ENCODE assay signal across 9 mouse cellular contexts in genomic region chr8:123141741-123142462, GRCm38 (mm10). TPM values are rescaled to one million over a fixed set of nuclear protein-coding genes. Genes with fewer than 3 reads are reported as not detected.
A peak's percentile ranks its signal among the peaks of the same experiment; 100 is the strongest.
DNase-seq lines count a peak whose midpoint lies in the region; ATAC-seq and TF ChIP-seq lines count a peak whose summit lies in the region.
"Had no signal": no experiment of that assay in that cellular context is flagged by ENCODE, and none has a peak within 500 bp of the region (broad histone marks: within the 10 kb centered on the region; RNA-seq: fewer than 3 reads in every experiment).

No protein-coding gene starts in this region.

- H3K4me2 ChIP-seq in forebrain, embryonic 14.5 days (ENCODE audit: low read length) = no peak overlapping the region
- no peak overlapping the region for H3K4me2 ChIP-seq in forebrain, embryonic 12.5 days
- no peak overlapping the region for H3K4me2 ChIP-seq in forebrain, postnatal 0 days (ENCODE audit: low read depth)
- no peak overlapping the region for H3K4me2 ChIP-seq in intestine, embryonic 16.5 days (ENCODE audit: low read depth, low read length)

- ATAC-seq in forebrain, embryonic 14.5 days = peak; percentile 16; the same call in 1 of the 2 replicates
- no peak for ATAC-seq in forebrain, embryonic 12.5 days (ENCODE audit: low FRiP score)
- ATAC-seq in forebrain, postnatal 0 days = peak; percentile 67
- peak; percentile 19 for ATAC-seq in intestine, embryonic 16.5 days

- intact Hi-C loops in left cerebral cortex, postnatal 14 days (cut with DNase I) = no loop called here

- H3K4me1 ChIP-seq in forebrain, embryonic 14.5 days (ENCODE audit: control insufficient read depth, insufficient read depth, low read length) = peaks cover 8% of the 10 kb centered on the region; the same call in 1 of the 2 replicates
- H3K4me1 ChIP-seq in forebrain, embryonic 12.5 days = peaks cover 16% of the 10 kb centered on the region
- H3K4me1 ChIP-seq in forebrain, postnatal 0 days (ENCODE audit: insufficient read depth) = 0 out of 2 replicates have a peak, but pooled peaks cover 4% of the 10 kb centered on the region
- peaks cover 20% of the 10 kb centered on the region for H3K4me1 ChIP-seq in intestine, embryonic 16.5 days (ENCODE audit: control insufficient read depth, insufficient read depth, low read length)

- no peaks in the 10 kb centered on the region for H3K9me3 ChIP-seq in forebrain, embryonic 14.5 days (replicated peaks; ENCODE audit: control insufficient read depth, low read length)
- H3K9me3 ChIP-seq in forebrain, embryonic 12.5 days = no peaks in the 10 kb centered on the region
- H3K9me3 ChIP-seq in forebrain, postnatal 0 days (ENCODE audit: low read length) = no peaks in the 10 kb centered on the region
- no peaks in the 10 kb centered on the region for H3K9me3 ChIP-seq in intestine, embryonic 16.5 days (ENCODE audit: control insufficient read depth, low read length)

- no peak for TF ChIP-seq CTCF in forebrain, postnatal 0 days (IDR thresholded peaks at IDR 0.05; ENCODE audit: low read depth)

- no peak overlapping the region for H3K9ac ChIP-seq in forebrain, embryonic 14.5 days (ENCODE audit: low read length)
- H3K9ac ChIP-seq in forebrain, embryonic 12.5 days = no peak overlapping the region
- H3K9ac ChIP-seq in forebrain, postnatal 0 days = no peak overlapping the region
- peak overlapping the region; percentile 16; the same call in 1 of the 2 replicates for H3K9ac ChIP-seq in intestine, embryonic 16.5 days (ENCODE audit: low read depth, low read length)

- H3K4me3 ChIP-seq in forebrain, embryonic 14.5 days (ENCODE audit: low read depth, low read length) = no peak overlapping the region
- no peak overlapping the region for H3K4me3 ChIP-seq in forebrain, embryonic 12.5 days (replicated peaks)
- H3K4me3 ChIP-seq in forebrain, postnatal 0 days (ENCODE audit: low read depth, low read length) = no peak overlapping the region
- H3K4me3 ChIP-seq in intestine, embryonic 16.5 days (ENCODE audit: low read length) = no peak overlapping the region

- 67% methylated on average over 14 of the region's 14 CpGs for WGBS in forebrain, embryonic 14.5 days
- 81% methylated on average over 14 of the region's 14 CpGs for WGBS in forebrain, embryonic 12.5 days
- WGBS in forebrain, postnatal 0 days = 47% methylated on average over 14 of the region's 14 CpGs
- WGBS in intestine, embryonic 16.5 days = 58% methylated on average over 14 of the region's 14 CpGs

- H3K27ac ChIP-seq in forebrain, embryonic 14.5 days (ENCODE audit: low read depth, low read length) = no peak overlapping the region
- no peak overlapping the region for H3K27ac ChIP-seq in forebrain, embryonic 12.5 days
- peak overlapping the region; percentile 45; the same call in 1 of the 2 replicates for H3K27ac ChIP-seq in forebrain, postnatal 0 days (ENCODE audit: low read depth, low read length)
- H3K27ac ChIP-seq in intestine, embryonic 16.5 days (ENCODE audit: low read length) = peak overlapping the region; percentile 69

- H3K27me3 ChIP-seq in forebrain, embryonic 14.5 days (replicated peaks; ENCODE audit: control insufficient read depth, insufficient read depth, low read length) = no peaks in the 10 kb centered on the region
- H3K27me3 ChIP-seq in forebrain, embryonic 12.5 days = no peaks in the 10 kb centered on the region
- H3K27me3 ChIP-seq in forebrain, postnatal 0 days (ENCODE audit: insufficient read depth, low read length) = no peaks in the 10 kb centered on the region
- no peaks in the 10 kb centered on the region for H3K27me3 ChIP-seq in intestine, embryonic 16.5 days (replicated peaks; ENCODE audit: control insufficient read depth, insufficient read depth, low read length)

- H3K36me3 ChIP-seq in forebrain, embryonic 14.5 days (ENCODE audit: control insufficient read depth, insufficient read depth, low read length) = no peaks in the 10 kb centered on the region
- H3K36me3 ChIP-seq in forebrain, embryonic 12.5 days (replicated peaks) = no peaks in the 10 kb centered on the region
- no peaks in the 10 kb centered on the region for H3K36me3 ChIP-seq in forebrain, postnatal 0 days (ENCODE audit: insufficient read depth)
- no peaks in the 10 kb centered on the region for H3K36me3 ChIP-seq in intestine, embryonic 16.5 days (ENCODE audit: control insufficient read depth, insufficient read depth, low read length)

- DNase-seq in forebrain, embryonic 14.5 days (ENCODE audit: low spot score) = peak; percentile 83
- peak; percentile 90 for DNase-seq in adrenal gland, postnatal 10 days
- DNase-seq in forebrain, postnatal 0 days = peak; percentile 82
- peak; percentile 83 to 87 for DNase-seq in left cerebral cortex, postnatal 14 days (ENCODE audit: low spot score in 2 of 2)
- peak; percentile 58 to 66 for DNase-seq in right cerebral cortex, postnatal 36 days (ENCODE audit: low spot score in 2 of 2)
- no peak for DNase-seq in thymus, postnatal 10 days (ENCODE audit: low spot score in 2 of 2)

RNA-seq across cellular contexts. Expression of gene Sult5a1, which starts 16.2 kb away (rescaled TPM):
- 0.33 and 0.93 TPM in 2 replicates for polyA plus RNA-seq in forebrain, embryonic 14.5 days (2014; fragmentation: Nextera tagmentation; extraction: Ambion mirVana)
- 1.7 and 1.9 TPM in 2 replicates for polyA plus RNA-seq in forebrain, embryonic 12.5 days (2016; fragmentation: Nextera tagmentation; extraction: Ambion mirVana)
- total RNA-seq in adrenal gland, postnatal 10 days (2021) = 10 to 100 TPM in 1 of 2 experiments, 1 to 10 TPM in 1; 9.0 to 10.3 TPM
- 0.71 and 5.0 TPM in 2 replicates for total RNA-seq in forebrain, postnatal 0 days (2014; rRNA removed)
- 0.89 and 0.96 TPM in 2 replicates for polyA plus RNA-seq in forebrain, postnatal 0 days (2015; fragmentation: Nextera tagmentation; extraction: Ambion mirVana)
- 9.3 and 9.6 TPM in 2 replicates for polyA plus RNA-seq in intestine, embryonic 16.5 days (2015; fragmentation: Nextera tagmentation; extraction: Ambion mirVana)
- under 1 TPM in 1 of 2 experiments, not detected in 1; 0.59 TPM for total RNA-seq in left cerebral cortex, postnatal 14 days (2021)

RNA-seq across cellular contexts. Expression of gene Cpne7, which starts 24.7 kb away (rescaled TPM):
- 1.0 and 2.7 TPM in 2 replicates for polyA plus RNA-seq in forebrain, embryonic 14.5 days (2014; fragmentation: Nextera tagmentation; extraction: Ambion mirVana)
- 0.29 and 0.49 TPM in 2 replicates for polyA plus RNA-seq in forebrain, embryonic 12.5 days (2016; fragmentation: Nextera tagmentation; extraction: Ambion mirVana)
- 1 to 10 TPM; 4.9 to 5.1 TPM for total RNA-seq in adrenal gland, postnatal 10 days (2021)
- 30.2 and 32.6 TPM in 2 replicates for total RNA-seq in forebrain, postnatal 0 days (2014; rRNA removed)
- 13.5 and 25.0 TPM in 2 replicates for polyA plus RNA-seq in forebrain, postnatal 0 days (2015; fragmentation: Nextera tagmentation; extraction: Ambion mirVana)
- 0.78 and 0.93 TPM in 2 replicates for polyA plus RNA-seq in intestine, embryonic 16.5 days (2015; fragmentation: Nextera tagmentation; extraction: Ambion mirVana)
- 10 to 100 TPM; 55.0 to 77.7 TPM for total RNA-seq in left cerebral cortex, postnatal 14 days (2021)

RNA-seq across cellular contexts. Expression of gene Rpl13, which starts 39.8 kb away (rescaled TPM):
- polyA plus RNA-seq in forebrain, embryonic 14.5 days (2014; fragmentation: Nextera tagmentation; extraction: Ambion mirVana) = 1,075 and 1,254 TPM in 2 replicates
- 1,076 and 1,105 TPM in 2 replicates for polyA plus RNA-seq in forebrain, embryonic 12.5 days (2016; fragmentation: Nextera tagmentation; extraction: Ambion mirVana)
- total RNA-seq in adrenal gland, postnatal 10 days (2021) = 100 to 1,000 TPM; 682 to 692 TPM
- 2,315 and 2,714 TPM in 2 replicates for total RNA-seq in forebrain, postnatal 0 days (2014; rRNA removed)
- 944 and 1,242 TPM in 2 replicates for polyA plus RNA-seq in forebrain, postnatal 0 days (2015; fragmentation: Nextera tagmentation; extraction: Ambion mirVana)
- polyA plus RNA-seq in intestine, embryonic 16.5 days (2015; fragmentation: Nextera tagmentation; extraction: Ambion mirVana) = 1,403 and 1,521 TPM in 2 replicates
- 100 to 1,000 TPM; 356 to 384 TPM for total RNA-seq in left cerebral cortex, postnatal 14 days (2021)

RNA-seq across cellular contexts. Expression of gene Dpep1, which starts 44.1 kb away (rescaled TPM):
- not detected in 2 replicates for polyA plus RNA-seq in forebrain, embryonic 14.5 days (2014; fragmentation: Nextera tagmentation; extraction: Ambion mirVana)
- 0.17 and 0.52 TPM in 2 replicates for polyA plus RNA-seq in forebrain, embryonic 12.5 days (2016; fragmentation: Nextera tagmentation; extraction: Ambion mirVana)
- total RNA-seq in adrenal gland, postnatal 10 days (2021) = 10 to 100 TPM; 19.1 to 33.3 TPM
- 0.15 and 0.57 TPM in 2 replicates for total RNA-seq in forebrain, postnatal 0 days (2014; rRNA removed)
- 0.23 and 0.46 TPM in 2 replicates for polyA plus RNA-seq in forebrain, postnatal 0 days (2015; fragmentation: Nextera tagmentation; extraction: Ambion mirVana)
- polyA plus RNA-seq in intestine, embryonic 16.5 days (2015; fragmentation: Nextera tagmentation; extraction: Ambion mirVana) = 7.5 and 12.6 TPM in 2 replicates
- not detected for total RNA-seq in left cerebral cortex, postnatal 14 days (2021)
- polyA plus RNA-seq: cortical plate, adult 2 months had no signal

Comparison
In these comparisons a context has a peak if more than half of its experiments do, and no peak if none do; other contexts are left out.
1. H3K27ac ChIP-seq: peak in forebrain, postnatal 0 days (single experiment) and intestine, embryonic 16.5 days (single experiment); none in forebrain, embryonic 14.5 days (single experiment) and forebrain, embryonic 12.5 days (single experiment).
2. DNase-seq: peak in forebrain, embryonic 14.5 days (single experiment), adrenal gland, postnatal 10 days (single experiment), forebrain, postnatal 0 days (single experiment), left cerebral cortex, postnatal 14 days (2 of 2) and right cerebral cortex, postnatal 36 days (2 of 2); none in thymus, postnatal 10 days (0 of 2).